Mouse (Mus musculus) frontal cortex, postnatal 10 days (tissue): ENCODE data around the gene B3galt1.

Source experiments
- DNase-seq, 2 experiments: peaks; one replicate each; pipeline ENCODE4 v3.0.0; 2022; ENCODE audit warnings: low spot score in 2 of 2, mixed read lengths in 1 of 2

The B3galt1 gene

GRCm38 (mm10) chr2:67565480-67566331 lies at the start of gene B3galt1:
Gene B3galt1 (plus strand): TSS chr2:67565871.
- DNase-seq = peak; percentile 91 to 92

DNA sequence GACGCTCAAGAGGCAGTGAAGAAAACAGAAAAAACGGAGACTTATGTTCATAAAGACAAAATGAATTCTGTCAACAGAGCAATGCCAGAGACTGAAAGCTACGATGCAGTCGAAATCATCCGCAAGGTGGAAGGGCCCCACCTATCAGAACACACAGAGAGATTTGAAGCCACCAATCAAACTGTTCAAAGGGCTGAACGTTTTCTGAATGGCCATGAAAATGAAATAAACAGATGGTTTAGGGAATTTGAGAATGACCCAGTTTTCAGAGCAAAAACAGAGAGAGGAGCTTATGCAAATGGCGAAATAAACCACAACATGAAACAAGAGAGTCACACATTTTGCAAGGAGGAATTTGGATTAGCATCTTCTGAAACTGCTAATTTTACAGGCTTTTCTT lies 49.3 kb upstream of the B3galt1 start:
- DNase-seq = peak in 1 of 2 experiments; percentile 5

GRCm38 (mm10) chr2:67535347-67535746 lies 30.3 kb upstream of the B3galt1 start:
- no peak for DNase-seq

DNA sequence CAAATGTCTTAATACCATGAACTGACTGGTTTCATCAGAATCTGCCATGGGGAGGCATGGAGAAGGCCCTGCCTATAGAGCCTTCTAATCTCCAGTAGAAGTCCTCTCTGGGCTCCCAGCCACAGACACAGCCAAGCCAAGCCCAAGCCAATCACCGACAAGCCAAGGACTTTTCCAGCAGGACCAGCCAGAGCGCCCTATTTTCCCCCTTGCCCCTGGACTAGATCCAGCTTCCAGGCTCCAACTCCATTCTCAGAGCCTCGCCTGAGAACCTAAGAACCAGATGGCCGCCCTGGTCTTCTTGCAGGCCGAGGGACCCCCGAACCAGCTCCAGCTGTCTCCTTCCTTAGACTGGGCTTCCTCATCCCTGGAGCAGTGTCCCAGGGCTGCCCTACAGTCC lies 26.2 kb upstream of the B3galt1 start:
- DNase-seq = no peak

DNA sequence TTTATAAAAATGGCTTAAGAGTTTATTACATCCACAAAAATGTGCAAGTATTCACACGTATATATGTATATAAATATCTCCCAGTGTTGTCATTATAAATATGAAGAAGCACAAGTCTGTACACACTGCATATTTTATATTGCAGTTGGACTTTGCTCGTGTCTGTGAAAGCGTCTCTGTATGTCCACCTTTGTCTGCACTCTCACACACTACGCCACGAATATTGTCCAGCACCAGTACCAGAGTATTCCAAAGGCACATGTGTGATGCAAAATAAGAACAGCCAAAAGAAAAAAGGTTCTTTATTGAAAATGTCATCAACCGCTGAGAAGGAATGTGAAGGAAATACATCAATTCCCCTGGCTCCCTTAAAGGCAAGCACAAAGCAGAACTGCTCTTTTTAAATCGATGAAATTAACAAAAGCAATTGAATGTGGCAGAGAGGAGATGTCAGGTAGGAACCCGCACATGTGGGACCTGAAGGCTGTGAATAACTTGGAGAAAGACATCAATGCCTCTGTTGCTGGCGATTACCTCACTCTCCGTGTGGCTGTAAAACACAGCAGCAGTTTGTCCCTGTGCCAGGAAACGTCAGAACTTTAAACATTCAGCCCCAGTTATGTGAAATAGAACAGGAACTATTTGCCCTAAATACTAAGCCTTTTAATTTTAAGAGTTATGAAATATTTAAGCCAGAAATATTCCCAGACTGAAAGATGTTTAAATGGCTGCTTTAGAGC lies 23.5 kb upstream of the B3galt1 start:
- DNase-seq = no peak

DNA sequence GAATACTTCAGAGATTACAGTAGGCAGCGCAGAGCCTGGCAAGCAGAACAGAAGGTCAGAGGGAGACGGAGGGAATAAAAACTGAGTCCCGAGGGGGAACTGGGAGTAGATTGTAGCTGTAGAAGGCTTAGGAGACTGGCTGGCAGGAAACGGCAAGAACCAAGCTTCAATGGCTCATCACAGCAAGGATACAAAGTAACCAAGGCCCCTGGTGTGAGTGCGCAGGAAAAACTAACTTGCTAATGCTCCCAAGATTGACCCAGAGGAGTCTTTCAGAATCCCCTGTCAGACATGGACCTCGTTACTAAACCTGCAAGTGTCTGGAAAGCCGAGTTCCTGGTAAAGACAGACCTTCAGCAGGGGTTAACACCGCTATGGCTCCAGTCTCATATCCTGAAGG lies 21.2 kb upstream of the B3galt1 start:
- no peak for DNase-seq

- peak; percentile 51 to 69 for DNase-seq
Measured at GRCm38 (mm10) chr2:67564851-67565479, 706 bp upstream of the B3galt1 start.

GRCm38 (mm10) chr2:67566566-67566965 lies 895 bp downstream of the B3galt1 start:
- DNase-seq = peak in 1 of 2 experiments; percentile 18

- peak in 1 of 2 experiments; percentile 17 for DNase-seq
Measured at GRCm38 (mm10) chr2:67567141-67567680, 1.5 kb downstream of the B3galt1 start.

- DNase-seq = peak in 1 of 2 experiments; percentile 13
Measured at GRCm38 (mm10) chr2:67576634-67577033, 11.0 kb downstream of the B3galt1 start.

- no peak for DNase-seq
Measured at GRCm38 (mm10) chr2:67583091-67583490, 17.4 kb downstream of the B3galt1 start.

- no peak for DNase-seq
Measured at GRCm38 (mm10) chr2:67590408-67590807, 24.7 kb downstream of the B3galt1 start.

DNA sequence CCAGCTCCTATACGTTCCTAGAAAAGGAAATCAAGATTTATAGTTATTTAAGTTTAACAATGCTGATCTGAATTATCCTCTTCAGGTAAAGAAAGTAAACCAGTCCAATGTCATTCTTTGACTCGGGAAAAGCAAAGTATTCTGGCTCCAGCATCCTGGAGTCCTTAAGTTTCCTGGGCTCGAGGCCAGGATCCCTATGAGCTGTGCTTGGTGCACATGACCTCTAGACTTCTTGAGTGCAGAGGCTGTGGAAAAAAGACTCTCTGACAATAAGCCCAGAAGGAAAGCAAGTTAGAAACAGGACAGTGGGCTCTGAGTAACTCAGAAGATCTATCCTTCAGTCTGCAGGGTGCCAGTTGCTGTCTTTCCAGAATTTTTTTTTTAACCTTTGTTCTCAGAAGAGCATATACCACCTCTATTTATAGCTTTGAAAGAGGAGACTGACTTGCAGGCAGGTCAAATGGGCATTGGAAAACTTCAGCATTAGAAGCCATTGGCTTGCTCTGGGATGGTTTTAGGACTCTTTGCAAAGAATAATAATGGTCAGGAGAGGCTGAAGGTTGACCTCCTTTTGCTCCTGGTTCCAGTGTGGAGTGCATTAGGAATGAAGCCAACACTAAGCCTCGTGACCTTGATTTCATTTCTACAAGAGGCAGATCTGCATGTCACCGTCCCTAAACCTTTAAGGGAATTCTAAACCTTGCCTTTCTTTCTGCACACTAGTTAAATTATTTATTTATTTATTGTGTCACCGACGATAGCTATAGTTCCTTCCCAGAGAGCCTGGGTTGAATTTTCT lies 26.4 kb downstream of the B3galt1 start:
- DNase-seq = no peak

DNA sequence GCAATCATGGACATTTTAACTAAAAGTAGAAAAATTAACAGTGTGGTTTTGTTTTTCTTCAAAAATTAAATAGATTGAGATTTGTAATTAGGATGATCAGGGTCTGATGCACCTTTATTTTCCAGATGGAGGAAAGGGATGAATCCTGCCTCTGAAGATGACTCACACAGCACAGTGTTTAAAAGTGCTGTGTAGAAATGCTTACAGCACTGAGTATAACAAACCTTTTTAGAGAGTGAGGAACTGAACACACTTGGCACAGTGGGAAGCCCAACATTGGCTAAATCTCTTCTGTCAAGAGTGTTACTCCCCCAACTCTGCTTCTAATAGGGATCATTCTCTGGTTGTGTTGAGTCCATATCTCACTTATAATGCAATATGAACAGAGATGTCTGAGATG lies 57.2 kb downstream of the B3galt1 start:
- DNase-seq = no peak

DNA sequence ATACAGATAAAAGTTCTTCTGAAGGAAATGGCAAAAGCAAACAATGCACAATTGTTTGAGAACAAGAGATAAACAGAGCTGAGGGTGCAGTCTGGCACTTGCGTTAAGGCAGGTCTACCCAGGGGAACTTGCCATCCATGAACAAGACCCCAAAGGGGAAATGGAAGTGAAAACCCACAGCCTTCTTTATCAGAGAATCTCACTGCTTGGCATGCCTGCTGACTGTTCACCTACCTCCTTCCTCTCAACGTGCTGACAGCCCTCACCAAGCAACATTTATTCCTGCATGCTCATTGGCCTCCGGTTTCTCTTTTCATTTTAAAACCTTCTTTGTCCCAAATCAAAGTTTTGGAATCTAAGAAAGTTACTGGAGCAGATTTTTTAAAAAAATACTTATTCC lies 62.0 kb downstream of the B3galt1 start:
- DNase-seq = no peak

DNA sequence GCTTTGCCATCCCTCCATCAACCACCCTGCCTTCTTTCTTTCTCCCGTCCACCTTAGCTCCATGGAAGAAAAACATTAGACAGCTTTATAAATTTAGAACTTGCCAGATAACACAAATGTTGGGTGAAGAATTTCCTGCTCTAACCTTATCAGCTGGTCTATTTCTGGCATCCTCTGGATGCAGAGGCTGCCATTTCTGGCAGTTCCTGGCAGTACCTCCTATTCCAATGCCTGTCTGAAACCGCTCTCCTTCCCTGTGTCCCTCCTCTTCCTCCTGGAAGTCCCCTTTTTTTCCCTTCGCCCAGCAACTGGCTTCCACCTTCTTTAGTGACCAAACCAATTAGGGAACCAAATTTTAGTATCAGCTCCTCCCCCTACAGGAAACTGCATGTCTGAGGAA lies 62.6 kb downstream of the B3galt1 start:
- DNase-seq = no peak

DNA sequence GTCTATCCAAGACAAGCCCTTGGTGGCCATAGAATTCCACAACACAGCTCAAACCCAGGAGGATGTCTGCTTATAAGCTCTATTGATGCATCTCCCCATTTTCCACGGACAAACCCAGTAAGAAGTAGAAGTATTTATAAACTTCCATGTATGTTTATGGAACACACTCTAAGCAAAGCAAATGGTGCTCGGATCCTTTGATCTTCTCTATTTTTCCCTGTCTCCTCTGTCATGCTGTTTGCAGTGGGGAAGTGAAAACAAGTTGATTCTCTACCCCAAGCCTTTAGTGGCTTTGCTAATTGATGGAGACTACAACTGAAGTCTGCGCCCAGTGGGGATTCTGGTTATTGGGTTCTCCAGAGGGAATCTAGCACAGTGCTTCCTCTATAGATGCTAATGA lies 89.2 kb downstream of the B3galt1 start:
- no peak for DNase-seq

- DNase-seq = no peak
Measured at GRCm38 (mm10) chr2:67657372-67657771, 91.7 kb downstream of the B3galt1 start.

DNA sequence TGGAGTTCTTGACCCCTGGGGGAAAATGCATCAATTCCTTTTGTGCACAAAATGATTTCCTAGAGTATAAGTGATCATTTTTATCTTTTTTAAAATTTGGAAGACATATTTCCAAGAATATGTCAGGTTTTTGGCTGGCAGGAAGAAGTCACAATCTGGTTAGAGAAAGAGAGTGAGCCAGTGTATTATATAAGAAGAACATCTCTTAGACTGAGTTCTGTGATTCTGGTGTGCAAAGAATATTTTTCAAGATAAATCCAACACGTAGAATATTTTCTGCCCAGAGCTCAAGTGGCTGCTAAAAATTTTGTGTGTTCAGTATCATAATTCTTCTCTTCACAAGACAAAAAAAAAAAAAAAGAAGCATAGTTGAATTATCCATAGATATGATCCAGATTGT lies 92.4 kb downstream of the B3galt1 start:
- no peak for DNase-seq

- DNase-seq = no peak
Measured at GRCm38 (mm10) chr2:67671721-67672120, 106.0 kb downstream of the B3galt1 start.

DNA sequence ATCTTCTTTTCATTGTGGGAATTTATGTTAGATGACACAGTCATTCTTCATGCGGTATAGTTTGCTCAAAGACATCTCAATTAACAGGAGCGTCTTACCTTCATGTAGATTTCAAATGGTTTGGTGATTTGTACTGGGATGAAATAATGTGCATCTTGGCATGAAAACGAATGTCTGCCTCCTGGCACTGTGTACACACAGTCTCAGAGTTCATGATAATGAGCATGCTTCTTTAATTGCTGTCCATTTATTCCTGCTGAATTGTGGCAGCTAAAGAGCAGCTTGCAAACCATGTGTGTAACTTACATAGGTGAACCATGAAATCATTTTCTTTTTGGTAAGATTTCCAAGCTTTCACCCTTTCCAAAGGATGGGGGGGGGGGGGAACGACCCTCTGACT lies 112.0 kb downstream of the B3galt1 start:
- DNase-seq = no peak
